Mouse (Mus musculus) ovary, adult 18-20 months (tissue): ENCODE measurements around the gene Nos3.
A peak's percentile ranks its signal among the peaks of the same experiment; 100 is the strongest.

Experiments used
- DNase-seq: peaks from one replicate; pipeline ENCODE4 v3.0.0; 2022; ENCODE audit warnings: low spot score, mixed read lengths

Nos3 gene

DNA sequence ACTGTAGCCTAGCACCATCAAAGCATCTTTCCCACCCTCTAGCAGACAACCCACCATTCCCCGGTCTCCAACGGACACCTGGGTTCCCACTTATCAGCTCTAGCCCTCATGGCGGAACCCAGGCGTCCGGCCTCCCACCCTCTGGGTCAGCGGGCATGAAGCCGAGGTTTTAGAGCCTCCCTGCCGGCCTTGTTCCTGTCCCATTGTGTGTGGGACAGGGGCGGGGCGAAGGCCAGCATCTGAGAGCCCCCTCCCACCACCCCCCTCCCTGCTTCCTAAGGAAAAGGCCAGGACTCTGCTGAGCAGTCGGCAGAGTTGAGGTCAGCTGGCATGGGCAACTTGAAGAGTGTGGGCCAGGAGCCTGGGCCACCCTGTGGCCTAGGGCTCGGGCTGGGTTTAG, at the start of gene Nos3:
Gene Nos3 (plus strand): TSS at position 303 of the 400 bp plus-strand sequence.
- DNase-seq: no peak

DNA sequence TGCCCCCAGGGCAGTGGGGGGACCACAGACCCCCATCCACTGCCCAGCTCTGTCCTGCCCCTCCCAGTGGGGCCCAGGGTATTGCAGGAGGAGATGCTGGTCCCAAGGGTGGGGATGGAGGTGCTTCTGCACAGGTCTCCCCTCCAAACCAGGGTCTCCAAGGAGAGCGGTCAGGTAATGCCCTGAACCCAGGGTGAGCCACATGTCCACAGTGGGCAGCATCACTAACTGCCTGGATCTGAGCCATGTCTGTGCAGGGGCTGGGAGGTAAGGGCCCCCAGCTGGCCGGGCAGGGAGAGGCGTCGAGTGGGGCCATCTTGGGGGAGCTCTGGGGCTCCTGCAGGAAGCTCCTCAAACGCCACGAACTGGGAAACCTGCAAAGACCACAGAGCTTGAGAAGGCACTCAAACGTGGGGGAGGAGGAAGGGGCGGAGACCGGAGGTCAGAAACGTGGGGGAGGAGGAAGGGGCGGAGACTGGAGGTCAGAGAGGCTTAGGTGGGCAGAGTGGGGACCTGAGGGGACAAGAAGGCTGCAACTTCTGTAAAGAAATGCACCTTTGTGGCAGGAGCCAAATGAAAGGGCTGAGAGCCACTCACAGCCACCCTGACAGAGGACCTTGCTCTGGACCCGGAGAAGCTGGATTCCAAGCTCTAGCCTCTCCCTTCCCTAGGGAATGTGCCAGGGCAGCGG, 44.7 kb upstream of the Nos3 start:
- DNase-seq: no peak

DNA sequence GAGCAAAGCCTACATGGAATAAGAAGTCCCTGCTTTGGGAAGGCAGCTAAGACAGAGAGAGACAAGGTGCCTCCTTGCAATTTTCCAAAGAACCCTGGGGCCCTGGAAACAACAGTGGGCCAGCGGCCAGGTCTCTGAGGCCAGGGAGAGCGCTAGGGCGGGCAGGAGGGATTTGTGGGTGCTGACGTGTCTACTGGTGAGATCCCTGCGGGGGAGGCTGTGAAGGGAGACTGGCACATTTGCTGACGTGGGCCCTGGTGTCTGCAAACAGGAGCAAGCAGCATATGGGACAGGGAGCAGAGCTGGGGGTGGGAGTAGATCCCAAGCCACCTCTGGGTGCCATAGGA, 44.2 kb upstream of the Nos3 start:
- DNase-seq: peak; percentile 68

GRCm38 (mm10) chr5:24320894-24321293, 43.7 kb upstream of the Nos3 start:
- DNase-seq: no peak

DNA sequence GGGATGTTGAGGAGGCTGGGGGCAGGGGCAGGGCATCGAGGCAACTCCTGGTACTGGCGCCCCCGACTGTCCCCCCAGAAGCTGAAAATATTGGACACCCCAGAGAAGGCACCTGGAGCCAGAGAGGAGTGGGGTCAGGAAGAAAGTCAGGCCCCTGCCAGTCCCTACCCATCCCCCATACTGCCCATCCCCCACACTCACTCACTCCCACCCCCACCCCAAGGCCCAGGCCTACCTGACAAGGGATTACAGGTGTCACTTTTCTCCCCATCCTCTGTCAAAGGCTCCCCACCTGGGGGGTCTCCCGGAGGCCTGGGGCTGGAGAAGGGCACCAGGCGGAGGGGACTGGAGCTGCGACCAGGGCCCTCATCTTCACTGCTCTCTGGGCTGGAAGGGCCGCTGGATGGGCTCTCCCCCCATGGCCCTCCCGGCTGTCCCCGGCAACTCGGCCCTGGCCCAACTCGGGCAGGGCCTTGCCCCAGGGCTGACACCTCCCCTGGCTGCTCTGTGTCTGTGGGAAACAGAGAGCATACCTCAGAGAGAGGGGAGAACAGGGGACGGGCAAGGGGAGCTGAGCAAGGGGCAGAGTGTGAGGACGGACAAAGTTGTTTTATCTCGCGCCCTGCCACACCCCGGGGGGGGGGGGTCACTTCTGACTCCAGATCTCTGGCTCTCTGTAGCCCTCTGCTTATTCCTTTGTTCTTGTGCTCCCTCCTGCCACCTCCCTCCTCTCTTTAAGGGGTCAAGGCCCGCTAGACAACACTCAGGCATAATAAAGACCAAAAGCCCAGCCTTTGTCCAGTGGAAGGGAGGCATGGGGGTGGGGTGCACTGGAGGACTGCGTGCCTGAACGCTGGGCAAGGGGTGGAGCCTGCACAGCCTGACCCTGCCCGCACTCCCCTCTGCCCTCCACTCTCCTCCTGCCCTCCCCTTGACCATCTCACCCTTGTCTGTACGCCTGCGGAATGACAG, 42.6 kb upstream of the Nos3 start:
- no peak for DNase-seq

- DNase-seq: no peak
These were observed 39.4 kb upstream of the Nos3 start for GRCm38 (mm10) chr5:24325251-24325650.

- DNase-seq: no peak
These were observed 38.3 kb upstream of the Nos3 start for GRCm38 (mm10) chr5:24326166-24326841.

- peak; percentile 68 for DNase-seq
These were observed 37.7 kb upstream of the Nos3 start for GRCm38 (mm10) chr5:24326842-24327417.

DNA sequence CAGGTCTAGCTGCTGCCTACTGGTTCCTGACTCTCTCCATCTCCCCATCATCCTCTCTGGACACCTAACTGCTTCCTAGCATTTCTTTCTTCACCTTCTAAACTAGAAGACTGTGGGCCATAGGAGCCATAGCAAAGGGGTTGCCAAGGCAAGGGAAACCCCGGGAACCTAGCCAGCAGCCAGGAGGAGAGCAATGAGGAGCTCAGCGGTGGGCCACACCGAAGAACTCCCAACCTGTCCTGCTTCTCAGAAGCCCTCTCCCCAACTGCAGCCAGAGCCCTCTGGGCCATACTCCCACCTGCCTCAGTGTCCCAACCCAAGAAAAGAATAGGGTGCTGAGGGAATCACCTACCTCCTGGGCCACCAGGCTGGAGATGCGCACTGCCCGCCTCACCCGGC, 35.8 kb upstream of the Nos3 start:
- DNase-seq: no peak

- DNase-seq: peak; percentile 63
These were observed 35.2 kb upstream of the Nos3 start for GRCm38 (mm10) chr5:24329212-24329964.

DNA sequence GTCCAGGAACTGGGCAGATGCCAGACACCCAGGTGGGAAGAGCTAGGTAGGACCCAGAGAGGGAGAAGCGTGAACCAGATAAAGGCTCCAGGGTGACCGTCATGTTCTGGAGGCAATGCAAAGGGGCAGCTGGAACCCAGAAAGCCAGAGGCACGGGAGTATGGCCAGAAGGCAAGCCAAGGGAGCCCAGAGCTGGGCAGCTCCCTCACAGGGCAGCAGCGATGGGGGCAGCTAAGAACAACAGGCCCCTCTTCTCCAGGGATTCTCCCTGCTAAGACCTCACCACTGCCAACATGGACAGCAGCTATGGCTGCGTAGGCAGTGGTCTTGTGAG, 34.7 kb upstream of the Nos3 start:
- DNase-seq: no peak

DNA sequence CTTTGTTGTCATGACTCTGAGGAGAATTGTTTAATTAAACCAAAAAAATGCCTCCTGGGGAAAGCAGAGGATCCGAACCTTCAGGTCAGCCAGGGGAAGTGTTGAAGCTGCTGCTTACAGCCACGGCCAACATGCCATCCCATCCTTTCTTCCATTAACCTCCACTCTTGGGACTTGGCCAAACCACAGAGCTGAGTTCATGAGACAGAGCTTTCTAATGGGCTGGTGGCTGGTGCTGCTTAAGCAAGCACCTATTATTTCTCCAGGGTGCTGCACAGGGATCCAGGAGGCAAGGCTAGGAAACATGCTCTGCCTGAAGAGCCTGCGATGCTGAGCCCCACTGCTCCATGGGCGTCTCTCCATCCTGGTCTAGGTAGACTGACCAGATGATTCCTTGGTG, 32.2 kb upstream of the Nos3 start:
- DNase-seq: no peak

DNA sequence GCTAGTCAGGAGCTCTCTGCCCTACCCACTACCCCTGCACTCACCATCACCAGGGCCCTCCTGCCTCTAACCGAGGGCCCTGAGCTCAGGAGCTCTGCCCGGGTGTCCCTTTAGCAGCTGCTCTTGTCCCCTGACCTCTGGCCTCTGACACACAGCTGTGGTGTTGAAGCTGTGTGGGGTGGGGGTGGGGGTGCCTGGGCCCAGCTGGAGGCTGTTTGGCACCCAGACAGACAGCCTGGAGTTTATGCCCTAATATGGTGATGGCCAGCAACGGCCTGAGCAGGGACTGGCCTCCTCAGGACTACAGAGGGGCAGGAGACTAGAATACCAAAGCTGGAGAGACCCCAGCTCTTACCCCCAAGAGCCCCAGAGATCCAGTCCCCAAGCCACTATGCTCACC, 29.9 kb upstream of the Nos3 start:
- DNase-seq: no peak

DNA sequence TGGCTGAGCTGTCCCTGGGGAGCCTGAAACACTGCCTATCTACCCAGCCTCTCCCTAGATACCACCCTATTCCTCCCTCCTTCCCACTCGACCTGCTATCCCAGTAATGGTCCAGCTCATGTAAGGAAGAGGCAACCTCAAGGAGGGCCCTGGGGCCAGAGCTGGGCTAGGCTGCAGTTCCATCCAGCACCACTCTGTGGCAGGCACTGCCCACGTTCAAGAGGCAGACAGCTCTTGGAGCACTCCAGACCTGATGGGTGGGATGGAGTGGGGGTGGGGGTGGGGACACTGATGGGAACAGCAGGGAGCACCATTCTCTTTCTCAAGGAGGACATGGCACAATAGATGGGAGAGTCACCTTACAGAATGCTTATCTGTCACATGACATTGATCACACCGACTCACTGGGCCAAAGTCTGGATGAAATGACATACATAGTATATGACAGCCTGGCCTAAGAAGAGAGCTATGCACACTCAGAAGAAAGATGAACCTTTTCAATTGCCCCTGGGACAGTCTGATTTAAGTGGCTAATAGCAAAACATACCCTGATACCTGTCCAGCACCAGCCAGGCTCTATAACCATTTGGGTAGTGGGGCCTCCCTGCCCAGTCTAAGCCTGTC, 28.6 kb upstream of the Nos3 start:
- no peak for DNase-seq

DNA sequence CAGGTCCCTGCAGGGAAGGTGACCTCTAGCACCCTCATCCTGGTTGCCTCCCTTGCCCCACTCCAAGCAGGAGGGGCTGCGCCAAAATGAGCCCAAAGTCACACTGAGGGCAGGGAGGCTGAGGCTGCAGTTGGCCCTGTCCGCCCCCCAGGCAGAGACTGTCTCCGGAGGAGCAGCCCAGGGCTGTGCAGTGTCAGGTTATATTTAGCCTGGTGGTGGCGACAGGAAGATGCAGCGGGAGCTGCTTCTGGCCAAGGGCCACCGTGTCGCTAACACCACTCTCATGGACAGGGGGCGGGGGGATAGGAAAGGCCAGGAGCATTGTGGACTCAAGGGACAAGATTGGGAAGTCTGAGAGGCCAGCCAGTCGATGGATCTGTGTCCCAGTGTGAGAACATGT, 27.2 kb upstream of the Nos3 start:
- no peak for DNase-seq

- no peak for DNase-seq
These were observed 26.8 kb upstream of the Nos3 start for GRCm38 (mm10) chr5:24337821-24338220.

- DNase-seq: peak; percentile 70
These were observed 22.2 kb upstream of the Nos3 start for GRCm38 (mm10) chr5:24342205-24342963.

- no peak for DNase-seq
These were observed 21.6 kb upstream of the Nos3 start for GRCm38 (mm10) chr5:24342966-24343365.

DNA sequence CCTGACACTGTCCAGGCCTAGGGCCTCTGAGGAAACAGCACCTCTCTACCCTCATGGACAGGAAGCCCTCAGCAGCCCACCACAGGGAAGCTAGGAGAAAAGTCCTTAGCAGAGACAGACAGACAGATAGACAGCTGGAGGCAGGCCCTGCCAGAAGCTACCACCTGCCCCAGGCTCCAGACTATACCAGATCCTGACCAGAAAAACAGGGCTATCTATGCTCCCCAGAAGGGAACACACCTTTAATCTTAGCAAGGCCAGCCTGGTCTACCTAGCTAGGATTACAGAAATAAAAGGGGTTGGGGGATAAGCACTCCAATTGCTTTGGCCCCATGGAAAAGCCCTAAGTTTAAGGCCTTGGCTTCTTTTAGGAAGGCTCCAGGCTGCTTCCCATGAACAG, 21.2 kb upstream of the Nos3 start:
- DNase-seq: no peak

DNA sequence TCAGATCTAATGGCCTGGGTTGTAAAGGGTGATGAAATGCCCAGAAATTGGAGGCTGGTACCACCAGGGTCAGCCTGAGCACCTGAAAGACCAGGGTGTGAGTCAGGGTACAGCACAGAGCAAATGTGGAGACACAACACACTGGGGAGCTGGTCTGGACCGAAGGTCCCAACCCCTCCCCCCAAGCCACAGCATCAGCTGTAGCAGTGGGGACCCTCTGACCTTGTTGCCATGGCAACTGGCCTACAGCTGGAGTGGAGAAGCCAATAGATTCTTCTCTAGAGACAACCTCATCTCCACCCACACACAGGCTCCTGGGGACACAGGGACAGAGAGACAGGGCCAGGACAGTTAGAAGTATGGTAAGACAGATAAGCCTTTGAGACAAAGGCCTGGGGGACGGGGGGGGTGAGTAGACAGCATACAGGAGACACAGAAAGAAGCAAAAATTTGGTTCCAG, 20.6 kb upstream of the Nos3 start:
- peak; percentile 68 for DNase-seq
